Mouse (Mus musculus): ENCODE results near the gene Hist1h2ai.
"Not testable (repeated sequence)": the region's sequence is repeated elsewhere in the genome, so short reads cannot be mapped to it uniquely, and the experiment has no call there.

Gene Hist1h2ai

DNA sequence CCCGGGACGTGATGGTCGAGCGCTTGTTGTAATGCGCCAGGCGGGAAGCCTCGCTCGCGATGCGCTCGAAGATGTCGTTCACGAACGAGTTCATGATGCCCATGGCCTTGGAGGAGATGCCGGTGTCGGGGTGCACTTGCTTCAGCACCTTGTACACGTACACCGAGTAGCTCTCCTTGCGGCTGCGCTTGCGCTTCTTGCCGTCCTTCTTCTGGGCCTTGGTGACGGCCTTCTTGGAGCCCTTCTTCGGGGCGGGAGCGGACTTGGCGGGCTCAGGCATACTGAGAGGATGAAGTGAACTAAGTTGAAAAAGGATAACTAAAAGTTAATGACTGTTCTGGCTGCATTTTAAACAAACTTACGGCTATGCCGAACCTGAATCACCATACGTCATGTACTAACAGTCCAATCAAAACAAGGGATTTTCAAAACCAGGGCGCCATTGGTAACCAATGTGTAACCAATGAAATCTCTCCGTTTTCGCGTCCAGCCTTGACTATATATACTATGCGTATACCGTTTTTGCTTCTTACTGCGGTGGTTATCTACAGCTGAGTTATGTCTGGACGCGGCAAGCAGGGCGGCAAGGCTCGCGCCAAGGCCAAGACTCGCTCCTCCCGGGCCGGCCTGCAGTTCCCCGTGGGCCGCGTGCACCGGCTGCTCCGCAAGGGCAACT is at the start of gene Hist1h2ai, which contains the start of gene Hist1h2bl:
Hist1h2ai (plus strand) TSS at position 559 of the 676 bp plus-strand sequence.
Hist1h2bl (minus strand) TSS at position 280 of the 676 bp plus-strand sequence.
- DNase-seq (ENCODE audit: low read depth in 1 of 2, low spot score in 2 of 2) = peak; percentile 60 to 65

GRCm38 (mm10) chr13:21677305-21677704 is 38.9 kb upstream of the Hist1h2ai start, which contains the start of gene Olfr1360:
Olfr1360 (minus strand) TSS chr13:21677405.
- DNase-seq (ENCODE audit: low read depth in 1 of 2, low spot score in 2 of 2) = no peak

DNA sequence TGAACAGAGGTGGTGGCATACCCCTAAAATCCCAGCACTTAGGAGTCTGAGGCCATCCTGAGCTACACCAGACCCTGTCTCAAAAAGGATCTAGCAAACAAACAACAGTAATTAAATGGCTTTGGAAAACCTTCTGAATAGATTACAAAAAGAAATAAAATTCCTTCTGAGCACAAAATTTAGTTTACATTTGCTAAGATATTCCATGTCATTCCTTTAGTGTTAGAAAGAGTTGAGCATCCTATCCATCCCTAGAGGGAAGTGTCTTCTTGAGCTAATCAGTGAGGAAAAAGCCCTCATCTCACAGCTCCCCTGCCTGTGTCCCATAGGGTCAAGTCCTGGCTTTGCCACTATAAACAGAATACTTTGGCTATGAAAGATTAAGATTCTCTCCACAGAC is 18.4 kb upstream of the Hist1h2ai start, which contains the start of gene Olfr1359:
Olfr1359 (plus strand) TSS at position 301 of the 400 bp plus-strand sequence.
- DNase-seq (ENCODE audit: low read depth in 1 of 2, low spot score in 2 of 2) = no peak

DNA sequence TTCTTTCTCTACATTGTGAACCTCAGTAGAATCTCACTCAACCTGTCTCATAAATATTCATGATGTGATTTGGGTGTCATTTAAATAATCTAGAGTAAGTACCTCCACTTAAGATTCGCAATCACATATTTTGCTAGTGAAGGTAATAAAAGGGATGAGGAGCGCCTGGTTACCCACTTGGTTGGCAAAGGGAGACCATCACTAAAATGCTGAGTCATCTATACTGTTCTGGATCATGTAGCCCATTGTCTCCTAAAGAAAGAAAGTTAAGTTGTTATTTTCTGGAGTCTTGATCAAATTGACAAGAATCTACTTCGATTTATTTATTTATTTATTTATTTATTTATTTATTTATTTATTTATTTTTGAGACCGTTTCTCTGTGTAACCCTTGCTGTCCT is 9.6 kb upstream of the Hist1h2ai start:
- no peak for DNase-seq (ENCODE audit: low read depth in 1 of 2, low spot score in 2 of 2)

GRCm38 (mm10) chr13:21710031-21710711 is 6.1 kb upstream of the Hist1h2ai start:
- peak; percentile 60 to 79 for DNase-seq (ENCODE audit: low read depth in 1 of 2, low spot score in 2 of 2)

- peak in 1 of 2 experiments; percentile 76 for DNase-seq (ENCODE audit: low read depth in 1 of 2, low spot score in 2 of 2)
These were observed 5.2 kb upstream of the Hist1h2ai start for GRCm38 (mm10) chr13:21710821-21711525.

GRCm38 (mm10) chr13:21711698-21712097 is 4.5 kb upstream of the Hist1h2ai start:
- DNase-seq (ENCODE audit: low read depth in 1 of 2, low spot score in 2 of 2) = no peak

DNA sequence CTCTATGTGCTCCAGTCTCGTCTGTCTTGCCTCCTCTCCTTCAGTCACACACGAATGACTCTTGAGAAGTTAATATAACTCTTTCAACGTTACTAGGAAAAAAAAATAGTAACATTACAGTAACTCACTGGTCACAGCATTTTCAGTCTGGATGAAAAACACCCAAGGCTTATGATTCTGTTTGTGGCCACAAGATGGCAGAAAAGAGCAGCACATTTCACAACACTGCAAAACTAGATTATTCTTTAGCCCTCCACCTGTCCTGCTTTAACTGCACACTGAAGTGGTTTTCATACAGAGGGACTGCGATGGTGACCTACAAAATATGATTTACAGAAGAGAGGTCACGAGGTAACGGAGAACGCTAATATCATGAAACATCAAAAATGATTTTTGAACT is 1.5 kb upstream of the Hist1h2ai start:
- peak in 1 of 2 experiments; percentile 29 for DNase-seq (ENCODE audit: low read depth in 1 of 2, low spot score in 2 of 2)

DNA sequence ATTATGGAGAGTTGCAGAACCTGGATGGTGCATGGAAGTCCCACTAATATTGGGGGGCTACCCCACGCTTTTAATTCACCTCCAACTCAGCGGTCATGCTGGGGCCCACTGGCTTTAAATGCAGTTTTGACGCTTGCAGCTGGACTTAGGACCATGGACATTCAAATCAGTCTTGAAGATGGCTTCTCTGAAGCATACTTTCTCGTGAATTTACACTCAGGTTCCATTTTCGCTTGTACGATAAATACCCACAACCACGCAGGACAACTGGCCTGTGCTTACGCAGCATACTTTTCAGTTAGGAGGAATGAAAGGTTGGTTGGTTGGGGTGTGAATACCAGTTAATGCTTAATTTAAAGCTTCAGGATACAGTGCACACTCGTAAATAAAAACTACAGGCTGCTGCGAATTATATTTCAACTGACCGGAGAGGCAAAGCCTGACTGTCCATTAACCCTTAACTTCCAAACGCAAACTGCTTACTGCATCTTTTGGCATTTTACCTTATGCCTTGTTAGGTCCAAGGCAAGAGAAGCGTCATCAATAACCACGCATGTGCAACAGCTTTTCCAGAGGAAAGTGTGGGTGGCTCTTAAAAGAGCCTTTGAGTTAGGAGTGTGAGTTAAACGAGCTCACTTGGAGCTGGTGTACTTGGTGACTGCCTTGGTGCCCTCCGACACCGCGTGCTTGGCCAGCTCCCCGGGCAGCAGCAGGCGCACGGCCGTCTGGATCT is 925 bp upstream of the Hist1h2ai start:
- peak in 1 of 2 experiments; percentile 24 for DNase-seq (ENCODE audit: low read depth in 1 of 2, low spot score in 2 of 2)

DNA sequence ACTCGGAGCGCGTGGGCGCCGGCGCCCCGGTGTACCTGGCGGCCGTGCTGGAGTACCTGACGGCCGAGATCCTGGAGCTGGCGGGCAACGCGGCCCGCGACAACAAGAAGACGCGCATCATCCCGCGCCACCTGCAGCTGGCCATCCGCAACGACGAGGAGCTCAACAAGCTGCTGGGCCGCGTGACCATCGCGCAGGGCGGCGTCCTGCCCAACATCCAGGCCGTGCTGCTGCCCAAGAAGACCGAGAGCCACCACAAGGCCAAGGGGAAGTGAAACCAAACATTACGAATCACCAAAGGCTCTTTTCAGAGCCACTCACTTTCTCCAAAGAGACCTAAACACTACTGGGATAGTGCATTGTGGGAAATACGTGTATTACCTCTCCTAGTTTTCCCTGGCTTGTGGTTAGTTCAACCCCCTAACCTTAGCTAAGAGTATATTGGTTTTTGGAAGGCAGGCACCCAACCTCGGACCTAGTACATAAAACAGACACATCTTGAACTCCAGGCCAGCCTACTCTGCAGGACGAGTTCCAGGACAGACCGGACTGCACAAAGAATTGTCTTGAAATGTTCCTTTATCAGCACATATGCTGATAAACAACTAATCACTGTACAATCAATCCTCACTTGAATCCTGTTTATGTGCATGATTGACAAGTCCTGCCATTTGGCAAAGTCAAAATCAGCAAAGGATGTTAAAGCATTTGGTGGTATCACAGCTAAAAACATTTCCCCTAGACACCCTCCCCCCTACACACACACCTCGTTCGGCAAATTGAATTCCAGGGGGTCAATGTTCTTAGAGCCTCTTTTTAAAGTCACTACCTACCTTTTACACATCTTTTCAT is 544 bp downstream of the Hist1h2ai start:
- DNase-seq (ENCODE audit: low read depth in 1 of 2, low spot score in 2 of 2) = peak; percentile 36 to 49

GRCm38 (mm10) chr13:21717397-21718357 is 1.5 kb downstream of the Hist1h2ai start, which contains the start of gene Hist1h3h:
Hist1h3h (plus strand) TSS chr13:21717659.
- peak; percentile 61 to 68 for DNase-seq (ENCODE audit: low read depth in 1 of 2, low spot score in 2 of 2)

- no peak for DNase-seq (ENCODE audit: low read depth in 1 of 2, low spot score in 2 of 2)
These were observed 2.3 kb downstream of the Hist1h2ai start for GRCm38 (mm10) chr13:21718381-21719080.

- not testable (repeated sequence) for DNase-seq (ENCODE audit: low read depth in 1 of 2, low spot score in 2 of 2)
These were observed 5.0 kb downstream of the Hist1h2ai start for GRCm38 (mm10) chr13:21721107-21721756.

GRCm38 (mm10) chr13:21721757-21722372 is 5.6 kb downstream of the Hist1h2ai start, which contains the start of gene Hist1h2bm:
Hist1h2bm (plus strand) TSS chr13:21722044.
- peak; percentile 16 to 39 for DNase-seq (ENCODE audit: low read depth in 1 of 2, low spot score in 2 of 2)

GRCm38 (mm10) chr13:21722373-21722925 is 6.2 kb downstream of the Hist1h2ai start:
- no peak for DNase-seq (ENCODE audit: low read depth in 1 of 2, low spot score in 2 of 2)

DNA sequence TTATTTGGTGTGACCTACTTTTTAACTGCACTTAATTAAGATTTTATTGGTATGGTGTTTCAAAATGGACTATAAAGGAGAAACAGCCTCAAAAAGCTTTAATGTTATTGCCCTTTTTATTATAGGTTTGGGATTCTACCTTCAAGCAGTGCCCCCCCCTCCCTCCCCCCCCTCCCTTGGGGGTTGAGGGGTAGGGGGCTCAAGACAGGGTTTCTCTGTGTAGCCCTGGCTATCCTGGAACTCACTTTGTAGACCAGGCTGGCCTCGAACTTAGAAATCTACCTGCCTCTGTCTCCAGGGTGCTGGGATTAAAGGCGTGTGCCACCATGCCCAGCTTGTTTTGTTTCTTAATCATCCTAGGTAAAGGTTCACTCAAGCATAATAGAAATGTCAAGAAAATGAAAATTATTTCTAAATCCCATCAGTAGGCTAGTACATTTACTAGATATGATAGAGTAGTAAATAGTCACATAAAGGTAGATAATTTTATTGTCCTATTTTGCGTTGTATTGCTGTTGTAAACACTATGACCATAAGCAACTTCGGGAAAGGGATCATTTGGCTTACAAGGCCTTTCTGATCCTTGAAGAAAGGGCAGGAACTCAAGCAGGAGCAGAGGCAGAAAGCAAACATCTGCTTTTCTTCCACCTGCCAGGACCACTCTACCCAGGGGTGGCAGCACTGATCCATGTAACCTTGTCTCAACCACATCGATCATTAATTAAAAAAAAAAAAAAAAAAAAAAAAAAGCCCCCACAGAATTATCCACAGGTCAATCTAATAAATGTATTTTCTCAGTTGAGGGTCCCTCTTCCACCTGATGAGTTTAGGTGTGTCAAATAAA is 7.0 kb downstream of the Hist1h2ai start:
- no peak for DNase-seq (ENCODE audit: low read depth in 1 of 2, low spot score in 2 of 2)
